ENCODE assay signal across 27 mouse cellular contexts in the genomic region with DNA sequence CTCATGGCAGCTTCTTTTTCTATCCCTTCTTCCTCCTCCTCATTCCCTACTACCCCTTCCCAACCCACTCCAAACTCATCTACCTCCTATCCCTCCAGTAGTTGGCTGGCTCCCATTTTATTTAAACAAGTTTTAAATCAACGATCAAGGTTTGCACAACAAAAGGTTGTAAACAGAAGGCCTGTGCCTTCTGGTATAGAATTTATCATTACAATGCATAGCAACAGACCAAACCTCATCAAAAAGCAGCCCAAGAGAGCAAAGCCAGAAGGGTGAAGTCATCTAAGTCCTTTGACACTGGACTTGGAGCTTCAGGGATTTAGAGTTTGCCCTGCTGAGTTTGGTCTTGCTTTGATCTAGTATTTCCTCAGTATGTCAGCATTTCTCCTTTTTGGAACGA. TPM values are rescaled to one million over a fixed set of nuclear protein-coding genes. Genes with fewer than 3 reads are reported as not detected.
"Had no signal": no experiment of that assay in that cellular context is flagged by ENCODE, and none has a peak within 500 bp of the region (broad histone marks: within the 10 kb centered on the region; RNA-seq: fewer than 3 reads in every experiment).

No protein-coding gene starts in this region.

- ATAC-seq: inflammation-experienced regulatory T-cells, adult 6 months; intestine, embryonic 15.5 days; intestine, postnatal 0 days had no signal

- H3K9me3 ChIP-seq: heart, embryonic 10.5 days; hindbrain, embryonic 13.5 days; hindbrain, embryonic 15.5 days; intestine, embryonic 15.5 days; limb, embryonic 13.5 days; limb, embryonic 15.5 days; liver, embryonic 13.5 days; liver, embryonic 15.5 days had no signal

- H3K9ac ChIP-seq: heart, embryonic 12.5 days; hindbrain, embryonic 13.5 days; hindbrain, embryonic 15.5 days; intestine, embryonic 15.5 days; limb, embryonic 13.5 days; limb, embryonic 15.5 days; liver, embryonic 13.5 days; liver, embryonic 15.5 days had no signal

- DNase-seq: gastrocnemius, adult 2 months; gastrocnemius, postnatal 10 days; gastrocnemius, postnatal 25 days; heart, adult 18-20 months; heart, postnatal 14 days; heart, postnatal 36 days; kidney, adult 18-20 months; kidney, adult 8-10 months; kidney, postnatal 10 days; kidney, postnatal 25 days; layer of hippocampus, adult 9-11 months; layer of hippocampus, postnatal 36 days; left cerebral cortex, postnatal 4 days; liver, embryonic 13.5 days had no signal

- H3K4me1 ChIP-seq: heart, embryonic 10.5 days; heart, embryonic 12.5 days; hindbrain, embryonic 13.5 days; hindbrain, embryonic 15.5 days; intestine, embryonic 15.5 days; limb, embryonic 13.5 days; limb, embryonic 15.5 days; liver, embryonic 13.5 days; liver, embryonic 15.5 days had no signal

- H3K27me3 ChIP-seq: heart, embryonic 12.5 days; hindbrain, embryonic 13.5 days; hindbrain, embryonic 15.5 days; intestine, embryonic 15.5 days; limb, embryonic 13.5 days; limb, embryonic 15.5 days; liver, embryonic 13.5 days; liver, embryonic 15.5 days had no signal

- H3K4me2 ChIP-seq: heart, embryonic 12.5 days; hindbrain, embryonic 13.5 days; hindbrain, embryonic 15.5 days; intestine, embryonic 15.5 days; limb, embryonic 13.5 days; limb, embryonic 15.5 days; liver, embryonic 11.5 days; liver, embryonic 13.5 days; liver, embryonic 15.5 days had no signal

- H3K36me3 ChIP-seq: hindbrain, embryonic 13.5 days; hindbrain, embryonic 15.5 days; intestine, embryonic 15.5 days; limb, embryonic 13.5 days; limb, embryonic 15.5 days; liver, embryonic 13.5 days; liver, embryonic 15.5 days had no signal

- H3K27ac ChIP-seq: gastrocnemius, adult 2 months; heart, embryonic 10.5 days; hindbrain, embryonic 13.5 days; hindbrain, embryonic 15.5 days; intestine, embryonic 15.5 days; limb, embryonic 13.5 days; limb, embryonic 15.5 days; liver, embryonic 13.5 days; liver, embryonic 15.5 days had no signal

- H3K4me3 ChIP-seq: gastrocnemius, adult 2 months; heart, embryonic 10.5 days; heart, embryonic 12.5 days; hindbrain, embryonic 13.5 days; hindbrain, embryonic 15.5 days; intestine, embryonic 15.5 days; limb, embryonic 13.5 days; limb, embryonic 15.5 days; liver, embryonic 13.5 days; liver, embryonic 15.5 days had no signal

RNA-seq across cellular contexts. Expression of a gene that starts 15.0 kb away (rescaled TPM):
- total RNA-seq: granulocyte monocyte progenitor cell, adult 5-6 weeks; hematopoietic stem cell, adult 5-6 weeks had no signal
- polyA plus RNA-seq: inflammation-experienced regulatory T-cells, adult 6 months had no signal
